Mouse (Mus musculus) embryo, embryonic 10.5 days (tissue): ENCODE measurements around the gene Tomm20.

Source experiments
- DNase-seq: peaks from one replicate; pipeline ENCODE4 v3.0.0-alpha.2; 2015; ENCODE audit warnings: low spot score

The Tomm20 gene

GRCm38 (mm10) chr8:126961516-126961915, 15.9 kb upstream of the Tomm20 start:
- DNase-seq, result no peak

GRCm38 (mm10) chr8:126951900-126952636, 6.4 kb upstream of the Tomm20 start:
- DNase-seq, result no peak

GRCm38 (mm10) chr8:126949527-126949926, 3.9 kb upstream of the Tomm20 start:
- no peak for DNase-seq

- no peak for DNase-seq
Measured at GRCm38 (mm10) chr8:126946444-126946843, 800 bp upstream of the Tomm20 start.

- peak; percentile 66 for DNase-seq
Measured at GRCm38 (mm10) chr8:126944781-126945691, 608 bp downstream of the Tomm20 start.

- DNase-seq, result no peak
Measured at GRCm38 (mm10) chr8:126943565-126943964, 2.1 kb downstream of the Tomm20 start.

- DNase-seq, result no peak
Measured at GRCm38 (mm10) chr8:126937337-126937736, 8.3 kb downstream of the Tomm20 start.

- DNase-seq, result no peak
Measured at GRCm38 (mm10) chr8:126935932-126936331, 9.7 kb downstream of the Tomm20 start.

- no peak for DNase-seq
Measured at GRCm38 (mm10) chr8:126935387-126935786, 10.3 kb downstream of the Tomm20 start.

- no peak for DNase-seq
Measured at GRCm38 (mm10) chr8:126932656-126933055, 13.0 kb downstream of the Tomm20 start.

- DNase-seq, result no peak
Measured at GRCm38 (mm10) chr8:126932249-126932648, 13.4 kb downstream of the Tomm20 start.

GRCm38 (mm10) chr8:126931720-126932119, 13.9 kb downstream of the Tomm20 start:
- DNase-seq, result no peak

GRCm38 (mm10) chr8:126929607-126930161, 16.0 kb downstream of the Tomm20 start:
- peak; percentile 85 for DNase-seq

- DNase-seq, result no peak
Measured at GRCm38 (mm10) chr8:126928755-126929505, 16.7 kb downstream of the Tomm20 start.

GRCm38 (mm10) chr8:126928028-126928427, 17.6 kb downstream of the Tomm20 start:
- DNase-seq, result no peak

GRCm38 (mm10) chr8:126927058-126927457, 18.6 kb downstream of the Tomm20 start:
- DNase-seq, result peak; percentile 51

GRCm38 (mm10) chr8:126922981-126923380, 22.7 kb downstream of the Tomm20 start:
- DNase-seq, result no peak

- no peak for DNase-seq
Measured at GRCm38 (mm10) chr8:126921432-126921831, 24.2 kb downstream of the Tomm20 start.

GRCm38 (mm10) chr8:126920845-126921244, 24.8 kb downstream of the Tomm20 start:
- DNase-seq, result peak; percentile 84

- no peak for DNase-seq
Measured at GRCm38 (mm10) chr8:126920386-126920785, 25.3 kb downstream of the Tomm20 start.

GRCm38 (mm10) chr8:126919703-126920102, 25.9 kb downstream of the Tomm20 start:
- DNase-seq, result no peak

- DNase-seq, result no peak
Measured at GRCm38 (mm10) chr8:126919255-126919654, 26.4 kb downstream of the Tomm20 start.
